Mouse (Mus musculus) testis, adult 2 months (tissue): ENCODE results near the gene Olfr435.

ENCODE experiments used
- CTCF ChIP-seq: fragments of 200-500 bp; IDR thresholded peaks from 2 replicates; pipeline ENCODE4 v1.5.1; 2012; ENCODE audit warnings: low read depth, mild to moderate bottlenecking, inconsistent platforms, low read length, moderate library complexity; ENCODE audit not compliant: control insufficient read depth, insufficient read depth, insufficient replicate concordance
- POLR2A ChIP-seq: fragments of 200-500 bp; IDR thresholded peaks from 2 replicates; pipeline ENCODE4 v1.6.1; 2012; ENCODE audit warnings: low read depth, mild to moderate bottlenecking, inconsistent platforms, low read length, moderate library complexity; ENCODE audit not compliant: control insufficient read depth

- TF ChIP-seq CTCF (no peak), POLR2A (no peak)
Measured at GRCm38 (mm10) chr6:43252994-43253393, 56.0 kb downstream of the Olfr435 start.
